Mouse (Mus musculus) lung, embryonic 14.5 days (tissue): Measurements from ENCODE around the gene Cox5b. TPM values are rescaled to one million over a fixed set of nuclear protein-coding genes. Genes with fewer than 3 reads are reported as not detected.
"Not testable (repeated sequence)": the region's sequence is repeated elsewhere in the genome, so short reads cannot be mapped to it uniquely, and the experiment has no call there.

Experiments
- ATAC-seq: fragments of 200-750 bp; cut with Nextera tagmentation; 2 replicates; pipeline ENCODE4 v1.8.0; 2017; ENCODE audit warnings: mild to moderate bottlenecking, moderate TSS enrichment, moderate library complexity; ENCODE audit not compliant: insufficient read depth
- DNase-seq: peaks from one replicate; pipeline ENCODE4 v3.0.0-alpha.2; 2015
- H3K27ac ChIP-seq: fragments of 300-500 bp; sonication (generic); 2 replicates; pipeline ENCODE4 v1.5.1; 2014; ENCODE audit warnings: low read depth, mild to moderate bottlenecking, moderate library complexity
- H3K27me3 ChIP-seq: fragments of 300-500 bp; sonication (generic); 2 replicates; pipeline ENCODE4 v1.6.1; 2014; ENCODE audit warnings: low read length, control low read depth; ENCODE audit not compliant: insufficient read depth
- H3K36me3 ChIP-seq: fragments of 300-500 bp; sonication (generic); 2 replicates; pipeline ENCODE4 v1.6.1; 2014; ENCODE audit warnings: control low read depth; ENCODE audit not compliant: insufficient read depth
- H3K4me1 ChIP-seq: fragments of 300-500 bp; sonication (generic); 2 replicates; pipeline ENCODE4 v1.6.1; 2014; ENCODE audit warnings: antibody characterized with exemption, control low read depth; ENCODE audit not compliant: insufficient read depth
- H3K4me2 ChIP-seq: fragments of 300-500 bp; sonication (generic); 2 replicates; pipeline ENCODE4 v1.6.1; 2014; ENCODE audit warnings: mild to moderate bottlenecking
- H3K4me3 ChIP-seq: fragments of 300-500 bp; sonication (generic); 2 replicates; pipeline ENCODE4 v1.5.1; 2014; ENCODE audit warnings: low read depth, low read length
- H3K9ac ChIP-seq: fragments of 300-500 bp; sonication (generic); 2 replicates; pipeline ENCODE4 v1.6.1; 2014
- H3K9me3 ChIP-seq: fragments of 300-500 bp; sonication (generic); 2 replicates; pipeline ENCODE4 v1.6.1; 2016; ENCODE audit warnings: low read depth, low read length, control low read depth
- CTCF ChIP-seq: IDR thresholded peaks from 2 replicates; pipeline ENCODE4 v1.5.1; 2016; ENCODE audit warnings: antibody characterized with exemption, low read depth
- WGBS: fragments of 180-500 bp; shearing (Covaris S2); extraction: QIAGEN DNeasy Blood & Tissue Kit; methylation state at CpG from one replicate; pipeline ENCODE4 v1.1.7; 2014; 5-methylcytosine and 5-hydroxymethylcytosine counted together
- polyA plus RNA-seq: library from polyadenylated mRNA; unstranded; fragments of >200 nt; fragmentation: Nextera tagmentation; extraction: Ambion mirVana; gene quantifications from 2 replicates; pipeline ENCODE4 v1.2.1, GENCODE M21; 2014

Gene Cox5b
- polyA plus RNA-seq, 1 experiment from 2014 or later, result 518 TPM

DNA sequence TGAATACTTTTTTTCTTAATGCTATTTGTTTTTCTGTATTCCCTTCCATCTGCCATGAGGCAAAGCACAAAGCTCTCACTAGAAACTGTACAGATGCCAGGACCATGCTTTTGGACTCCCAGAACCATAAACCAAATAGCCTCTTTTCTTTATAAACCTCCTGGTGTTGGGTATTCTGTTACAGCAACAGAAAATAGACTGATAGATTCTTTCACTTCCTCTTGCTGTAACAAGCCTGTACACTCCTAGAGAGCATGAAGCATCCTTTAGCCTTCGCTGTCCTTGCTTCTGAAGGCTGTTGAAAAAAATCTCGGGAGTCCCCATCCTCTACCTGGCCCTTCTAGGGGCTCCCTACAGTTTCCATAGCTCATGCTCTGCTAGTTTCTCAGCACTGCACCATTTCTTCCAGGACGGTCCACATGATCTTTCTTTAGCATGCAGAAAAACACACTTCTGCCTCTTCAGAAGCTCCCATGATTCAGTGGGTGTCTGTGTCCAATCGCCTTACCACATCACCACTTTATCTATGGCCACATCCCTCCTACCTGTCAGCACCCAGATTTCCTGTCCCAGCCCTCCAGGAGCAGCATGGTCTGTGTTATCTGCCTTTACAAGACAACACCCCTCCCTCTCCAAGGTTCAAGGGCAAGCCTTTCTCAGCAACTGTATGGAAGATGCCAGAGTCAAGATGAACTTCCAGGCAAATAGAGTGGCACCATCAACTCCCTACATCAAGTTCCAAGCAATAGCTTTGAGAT is 33.4 kb upstream of the Cox5b start:
- Histone ChIP-seq H3K36me3 (no peaks in the 10 kb centered on the region), H3K9me3 (no peaks in the 10 kb centered on the region), H3K27ac (no peak overlapping the region), H3K4me3 (no peak overlapping the region), H3K9ac (no peak overlapping the region), H3K4me1 (no peaks in the 10 kb centered on the region), H3K4me2 (no peak overlapping the region), H3K27me3 (no peaks in the 10 kb centered on the region)
- TF ChIP-seq CTCF, result no peak
- no peak for ATAC-seq
- 63% methylated on average over 4 of the region's 4 CpGs for WGBS
- no peak for DNase-seq

DNA sequence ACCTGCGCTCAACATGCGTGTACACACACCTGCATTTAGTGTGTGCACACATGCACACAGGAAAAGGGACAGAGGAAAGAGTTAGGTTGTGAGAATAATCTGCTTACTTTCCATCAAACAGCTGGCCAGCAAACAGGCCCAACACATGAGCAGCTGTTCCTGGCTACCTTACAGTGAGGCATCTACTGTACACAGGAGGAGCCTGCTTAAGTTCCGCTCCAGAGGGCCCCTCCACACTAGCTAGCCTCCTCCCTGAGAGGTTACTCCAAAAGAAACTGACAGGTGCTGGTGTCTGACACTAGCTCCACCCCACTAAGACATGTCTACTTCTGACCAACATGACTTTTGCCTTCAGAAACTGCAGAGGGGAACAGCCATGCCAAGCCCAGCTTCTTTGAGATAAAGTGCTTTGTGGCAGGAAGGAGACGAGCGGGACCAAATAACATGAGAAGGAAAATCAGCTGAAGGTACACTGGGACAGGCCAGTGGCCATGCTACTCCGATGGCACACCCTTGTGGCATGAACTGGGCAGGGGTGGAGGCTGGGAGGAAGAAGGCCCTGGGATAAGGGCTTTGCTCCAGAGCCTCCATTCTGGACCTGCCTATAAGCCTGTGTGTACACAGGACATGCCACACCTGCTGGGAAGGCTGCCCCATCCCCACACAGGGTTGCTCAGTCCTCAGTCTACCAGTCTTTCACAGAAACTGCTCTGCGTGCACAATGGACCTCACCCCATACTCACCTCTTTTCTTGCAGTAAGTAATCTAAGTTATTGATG is 32.4 kb upstream of the Cox5b start:
- Histone ChIP-seq H3K9ac (no peak overlapping the region), H3K4me1 (no peaks in the 10 kb centered on the region), H3K36me3 (no peaks in the 10 kb centered on the region), H3K4me3 (no peak overlapping the region), H3K27ac (no peak overlapping the region), H3K4me2 (no peak overlapping the region), H3K9me3 (no peaks in the 10 kb centered on the region), H3K27me3 (no peaks in the 10 kb centered on the region)
- no peak for DNase-seq
- no peak for ATAC-seq
- TF ChIP-seq CTCF, result no peak
- 68% methylated on average over 7 of the region's 7 CpGs for WGBS

DNA sequence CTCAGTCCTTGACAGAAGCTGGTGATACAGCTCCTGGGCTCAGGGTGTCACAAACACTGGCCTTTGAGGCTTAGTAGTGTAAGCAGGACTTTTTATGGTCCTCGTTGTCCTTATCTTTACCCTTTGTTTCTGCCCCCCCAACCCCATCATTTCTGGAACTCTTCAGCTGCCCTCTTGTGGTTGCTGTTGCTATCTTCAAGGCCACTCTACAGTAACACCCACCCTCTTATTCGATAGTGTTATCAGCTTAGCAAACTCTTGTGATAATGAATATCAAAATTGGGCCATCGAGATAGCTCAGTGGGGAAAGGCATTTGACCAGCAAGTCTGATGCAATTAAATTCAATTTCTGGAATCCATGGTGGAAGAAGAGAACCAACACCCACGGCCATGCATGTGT is 26.8 kb upstream of the Cox5b start:
- H3K36me3 ChIP-seq, result no peaks in the 10 kb centered on the region
- no peak overlapping the region for H3K9ac ChIP-seq
- TF ChIP-seq CTCF, result peak; percentile 56
- no peak overlapping the region for H3K4me3 ChIP-seq
- no peak overlapping the region for H3K27ac ChIP-seq
- H3K9me3 ChIP-seq, result no peaks in the 10 kb centered on the region
- whole genome bisulfite sequencing, result 52% methylated on average over 4 of the region's 4 CpGs
- H3K4me2 ChIP-seq, result no peak overlapping the region
- H3K27me3 ChIP-seq, result no peaks in the 10 kb centered on the region
- 0 out of 2 replicates have a peak, but pooled peaks cover 5% of the 10 kb centered on the region for H3K4me1 ChIP-seq
- DNase-seq (peak; percentile 27), ATAC-seq (no peak)

GRCm38 (mm10) chr1:36665165-36665723 is 26.0 kb upstream of the Cox5b start:
- Histone ChIP-seq H3K36me3 (no peaks in the 10 kb centered on the region), H3K9ac (no peak overlapping the region), H3K9me3 (no peaks in the 10 kb centered on the region), H3K27me3 (no peaks in the 10 kb centered on the region), H3K4me3 (no peak overlapping the region), H3K4me2 (no peak overlapping the region), H3K4me1 (0 out of 2 replicates have a peak, but pooled peaks cover 5% of the 10 kb centered on the region), H3K27ac (0 out of 2 replicates have a peak overlapping the region, but pooled peaks have one; percentile 27)
- DNase-seq (no peak), ATAC-seq (peak; percentile 66)
- TF ChIP-seq CTCF, result no peak
- WGBS, result 57% methylated on average over 11 of the region's 11 CpGs

DNA sequence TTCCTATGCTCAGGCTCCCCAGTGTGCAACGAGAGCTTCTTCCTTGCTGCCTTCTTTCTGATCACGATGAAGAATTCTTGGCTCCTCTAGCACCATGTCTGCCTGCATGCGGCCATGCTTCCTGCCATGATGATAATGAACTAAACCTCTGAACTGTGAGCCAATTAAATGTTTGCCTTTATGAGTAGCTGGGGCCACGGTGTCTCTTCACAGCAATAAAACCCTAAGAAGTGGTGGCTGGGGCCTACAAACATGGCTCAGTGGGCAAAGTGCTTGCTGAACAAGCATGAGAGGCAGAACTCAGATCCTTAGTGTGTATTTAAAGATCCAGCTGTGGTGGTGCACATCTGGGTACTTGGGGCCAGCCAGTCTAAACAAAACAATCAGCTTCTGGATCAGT is 25.3 kb upstream of the Cox5b start:
- no peaks in the 10 kb centered on the region for H3K9me3 ChIP-seq
- H3K4me1 ChIP-seq, result 0 out of 2 replicates have a peak, but pooled peaks cover 5% of the 10 kb centered on the region
- H3K4me2 ChIP-seq, result no peak overlapping the region
- no peak for ATAC-seq
- no peak overlapping the region for H3K9ac ChIP-seq
- no peak overlapping the region for H3K4me3 ChIP-seq
- no peaks in the 10 kb centered on the region for H3K36me3 ChIP-seq
- H3K27ac ChIP-seq, result 0 out of 2 replicates have a peak overlapping the region, but pooled peaks have one; percentile 27
- 61% methylated on average over 4 of the region's 4 CpGs for WGBS
- H3K27me3 ChIP-seq, result no peaks in the 10 kb centered on the region
- DNase-seq, result no peak
- TF ChIP-seq CTCF, result no peak

DNA sequence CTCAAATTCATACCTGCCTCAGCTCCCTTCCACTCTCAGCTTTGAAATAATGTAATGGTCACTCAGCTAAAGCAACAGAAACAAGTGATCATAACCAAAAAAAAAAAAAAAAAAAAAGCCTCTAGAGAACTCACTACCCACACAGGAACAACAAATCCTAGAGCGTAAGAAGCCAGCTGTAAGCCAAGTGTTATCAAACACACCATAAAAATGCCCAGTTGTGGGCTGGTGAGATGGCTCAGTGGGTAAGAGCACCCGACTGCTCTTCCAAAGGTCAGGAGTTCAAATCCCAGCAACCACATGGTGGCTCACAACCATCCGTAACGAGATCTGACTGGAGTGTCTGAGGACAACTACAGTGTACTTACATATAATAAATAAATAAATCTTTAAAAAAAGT is 23.2 kb upstream of the Cox5b start:
- ATAC-seq, H3K9me3 ChIP-seq, H3K4me3 ChIP-seq, H3K9ac ChIP-seq, H3K4me1 ChIP-seq, H3K27me3 ChIP-seq, H3K27ac ChIP-seq, H3K36me3 ChIP-seq, DNase-seq, H3K4me2 ChIP-seq: not testable (repeated sequence)
- 70% methylated on average over 4 of the region's 4 CpGs for WGBS

- no peak overlapping the region for H3K9ac ChIP-seq
- 53% methylated on average over 4 of the region's 4 CpGs for WGBS
- H3K4me3 ChIP-seq, result no peak overlapping the region
- ATAC-seq (no peak), DNase-seq (no peak)
- H3K9me3 ChIP-seq, result no peaks in the 10 kb centered on the region
- H3K27me3 ChIP-seq, result no peaks in the 10 kb centered on the region
- no peak overlapping the region for H3K27ac ChIP-seq
- H3K4me1 ChIP-seq, result 0 out of 2 replicates have a peak, but pooled peaks cover 5% of the 10 kb centered on the region
- no peak for TF ChIP-seq CTCF
- no peaks in the 10 kb centered on the region for H3K36me3 ChIP-seq
- H3K4me2 ChIP-seq, result no peak overlapping the region
Measured at GRCm38 (mm10) chr1:36670256-36670655, 21.0 kb upstream of the Cox5b start.
